Mouse (Mus musculus) erythroblast, embryonic 14.5 days (primary cell): ENCODE results near the gene Shc2. TPM values are rescaled to one million over a fixed set of nuclear protein-coding genes. Genes with fewer than 3 reads are reported as not detected.

Source experiments
- H3K27me3 ChIP-seq: 2 replicates; pipeline ENCODE4 v1.6.1; 2012; ENCODE audit warnings: inconsistent platforms; ENCODE audit not compliant: control insufficient read depth
- H3K36me3 ChIP-seq: 2 replicates; pipeline ENCODE4 v1.6.1; 2012; ENCODE audit warnings: mild to moderate bottlenecking, inconsistent platforms; ENCODE audit not compliant: control insufficient read depth
- H3K4me1 ChIP-seq: 2 replicates; pipeline ENCODE4 v1.6.1; 2012; ENCODE audit warnings: inconsistent platforms; ENCODE audit not compliant: control insufficient read depth
- H3K4me3 ChIP-seq: replicated peaks from 2 replicates; pipeline ENCODE3; 2012; ENCODE audit warnings: moderate library complexity, mild to moderate bottlenecking, inconsistent platforms
- H3K9me3 ChIP-seq: 2 replicates; pipeline ENCODE4 v1.6.1; 2012; ENCODE audit warnings: low read length, inconsistent platforms, mixed read lengths; ENCODE audit not compliant: control insufficient read depth
- GATA1 ChIP-seq: IDR thresholded peaks from 2 replicates; pipeline ENCODE4 v1.6.1; 2012; ENCODE audit warnings: low read length, inconsistent platforms, mixed read lengths
- TAL1 ChIP-seq: IDR thresholded peaks from 3 replicates; pipeline ENCODE4 v1.6.1; 2012; ENCODE audit warnings: low read length, inconsistent platforms, mixed read lengths
- polyA plus RNA-seq: library from polyadenylated mRNA; stranded (reverse); fragments of >175 nt; gene quantifications from 2 replicates; pipeline ENCODE4 v1.2.3, GENCODE M21; 2012

Gene Shc2
- not detected in 2 replicates for polyA plus RNA-seq

DNA sequence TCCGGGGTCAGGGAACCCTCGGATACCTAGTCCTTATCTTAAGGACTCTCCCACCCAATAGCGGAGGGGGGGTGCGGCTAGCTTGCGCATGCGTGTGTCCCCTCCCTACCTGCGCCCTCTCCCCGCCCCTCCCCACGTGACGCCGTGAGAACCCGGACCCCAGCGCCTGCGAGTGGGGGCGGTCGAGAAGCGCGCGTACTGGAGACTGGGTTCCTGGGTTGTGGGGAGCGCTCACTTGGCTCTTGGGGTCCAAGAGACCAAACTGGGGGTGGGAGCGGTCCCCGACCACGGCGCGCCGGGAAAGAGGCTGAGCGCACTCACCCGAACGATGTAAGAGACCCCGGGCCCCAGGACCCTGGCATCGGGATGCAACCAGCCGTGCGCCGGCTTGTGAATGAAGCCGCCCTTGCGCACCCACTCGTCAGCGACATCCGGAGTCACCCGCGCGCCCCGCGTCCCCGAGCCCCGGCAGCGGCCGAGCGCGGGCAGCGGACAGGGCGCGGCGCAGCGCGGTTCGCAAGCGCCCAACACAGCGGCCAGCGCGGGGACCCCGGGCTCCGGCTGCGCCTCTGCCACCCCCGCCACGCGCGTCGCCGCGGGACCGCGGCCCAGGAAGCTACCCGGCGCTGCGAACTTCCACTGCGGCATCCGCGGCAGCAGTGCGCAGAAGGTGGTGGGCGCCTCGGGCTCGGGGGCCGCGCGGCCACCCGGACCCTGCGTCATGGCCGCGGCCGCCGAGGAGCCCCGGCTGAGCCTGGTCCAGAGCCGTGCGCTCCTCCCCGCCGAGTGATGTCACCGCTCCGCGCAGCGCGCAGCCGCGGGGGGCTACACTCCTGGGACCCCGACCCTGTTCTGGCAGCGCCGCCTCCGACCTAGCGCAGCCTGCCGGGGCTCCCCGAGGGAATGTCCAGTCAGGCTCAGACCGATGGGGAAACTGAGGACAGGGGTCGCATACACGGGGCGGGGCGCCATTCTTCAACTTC lies at the start of gene Shc2:
Gene Shc2, minus strand, starts transcription at position 791 of the 983 bp plus-strand sequence.
- H3K4me1 ChIP-seq, result no peaks in the 10 kb centered on the region
- H3K9me3 ChIP-seq, result no peaks in the 10 kb centered on the region
- no peak for TF ChIP-seq GATA1
- TF ChIP-seq TAL1, result no peak
- no peak within 1 kb of the TSS for H3K4me3 ChIP-seq
- H3K36me3 ChIP-seq, result no peaks in the 10 kb centered on the region
- peaks cover 43% of the 10 kb centered on the region for H3K27me3 ChIP-seq

DNA sequence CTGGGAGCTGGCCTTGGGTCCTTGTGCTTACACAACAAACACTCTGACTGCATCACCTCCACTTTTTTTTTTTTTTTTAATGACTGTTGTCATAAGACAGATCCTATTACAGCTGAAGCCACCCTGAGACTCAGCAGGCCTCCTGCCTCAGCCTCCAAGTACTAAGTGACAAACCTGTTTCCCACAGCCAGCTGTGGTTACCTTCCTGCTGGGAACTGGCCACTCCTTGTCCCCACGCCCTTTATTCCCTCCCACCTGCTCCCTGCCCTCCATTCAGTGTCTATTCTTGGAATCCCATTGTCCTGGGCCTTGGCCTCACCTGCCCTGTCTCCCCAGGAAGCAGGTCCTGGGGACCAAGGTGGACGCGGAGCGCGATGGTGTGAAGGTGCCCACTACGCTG lies 49.8 kb upstream of the Shc2 start:
- TF ChIP-seq GATA1, result no peak
- no peak for TF ChIP-seq TAL1
- no peaks in the 10 kb centered on the region for H3K27me3 ChIP-seq
- H3K4me1 ChIP-seq, result peaks cover 34% of the 10 kb centered on the region
- no peak overlapping the region for H3K4me3 ChIP-seq
- H3K36me3 ChIP-seq, result peaks cover 71% of the 10 kb centered on the region
- peaks cover 7% of the 10 kb centered on the region for H3K9me3 ChIP-seq

DNA sequence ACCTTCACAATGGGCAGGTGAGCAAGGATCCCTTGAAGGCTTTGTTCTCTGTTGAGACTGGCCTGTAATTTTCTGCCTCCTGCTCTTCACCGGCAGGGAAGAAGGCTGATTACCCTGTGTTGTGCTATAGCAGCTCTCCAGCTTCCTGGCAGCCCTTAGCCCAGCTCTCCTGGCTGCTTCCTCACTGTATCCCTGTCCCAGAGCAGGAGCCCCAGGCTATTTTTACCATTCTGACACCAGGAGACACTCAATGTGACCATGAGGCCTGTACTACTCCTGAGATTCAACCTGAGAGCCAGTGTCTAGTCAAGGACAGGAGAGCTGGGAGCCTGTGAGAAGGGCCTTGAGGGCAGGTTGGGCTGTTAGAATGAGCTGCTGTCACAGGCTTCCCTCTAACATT lies 49.0 kb upstream of the Shc2 start:
- Histone ChIP-seq H3K4me1 (peaks cover 36% of the 10 kb centered on the region), H3K27me3 (no peaks in the 10 kb centered on the region), H3K36me3 (peaks cover 71% of the 10 kb centered on the region), H3K9me3 (no peaks in the 10 kb centered on the region), H3K4me3 (no peak overlapping the region)
- TF ChIP-seq TAL1, result no peak
- TF ChIP-seq GATA1, result no peak

DNA sequence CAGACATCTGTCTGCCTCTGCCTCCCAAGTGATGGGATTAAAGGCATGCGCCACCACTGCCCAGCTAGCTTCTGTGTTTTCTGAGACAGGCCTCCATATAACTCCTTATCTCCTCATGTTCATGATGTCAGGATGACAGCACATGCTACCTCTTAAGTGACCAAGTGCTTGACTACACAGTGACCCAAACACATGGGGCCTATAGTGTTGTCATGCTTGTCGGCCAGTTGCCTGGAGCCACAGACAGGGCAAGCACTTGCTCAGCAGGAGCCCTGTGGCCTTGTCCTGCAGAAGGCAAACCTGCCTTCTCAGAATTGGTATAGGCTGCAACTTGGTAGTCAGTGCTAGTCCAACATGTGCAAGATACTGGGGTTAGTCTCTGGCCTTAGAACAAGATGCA lies 48.5 kb upstream of the Shc2 start:
- Histone ChIP-seq H3K4me1 (peaks cover 40% of the 10 kb centered on the region), H3K9me3 (no peaks in the 10 kb centered on the region), H3K27me3 (no peaks in the 10 kb centered on the region), H3K36me3 (peaks cover 71% of the 10 kb centered on the region), H3K4me3 (no peak overlapping the region)
- TF ChIP-seq TAL1 (no peak), GATA1 (no peak)

DNA sequence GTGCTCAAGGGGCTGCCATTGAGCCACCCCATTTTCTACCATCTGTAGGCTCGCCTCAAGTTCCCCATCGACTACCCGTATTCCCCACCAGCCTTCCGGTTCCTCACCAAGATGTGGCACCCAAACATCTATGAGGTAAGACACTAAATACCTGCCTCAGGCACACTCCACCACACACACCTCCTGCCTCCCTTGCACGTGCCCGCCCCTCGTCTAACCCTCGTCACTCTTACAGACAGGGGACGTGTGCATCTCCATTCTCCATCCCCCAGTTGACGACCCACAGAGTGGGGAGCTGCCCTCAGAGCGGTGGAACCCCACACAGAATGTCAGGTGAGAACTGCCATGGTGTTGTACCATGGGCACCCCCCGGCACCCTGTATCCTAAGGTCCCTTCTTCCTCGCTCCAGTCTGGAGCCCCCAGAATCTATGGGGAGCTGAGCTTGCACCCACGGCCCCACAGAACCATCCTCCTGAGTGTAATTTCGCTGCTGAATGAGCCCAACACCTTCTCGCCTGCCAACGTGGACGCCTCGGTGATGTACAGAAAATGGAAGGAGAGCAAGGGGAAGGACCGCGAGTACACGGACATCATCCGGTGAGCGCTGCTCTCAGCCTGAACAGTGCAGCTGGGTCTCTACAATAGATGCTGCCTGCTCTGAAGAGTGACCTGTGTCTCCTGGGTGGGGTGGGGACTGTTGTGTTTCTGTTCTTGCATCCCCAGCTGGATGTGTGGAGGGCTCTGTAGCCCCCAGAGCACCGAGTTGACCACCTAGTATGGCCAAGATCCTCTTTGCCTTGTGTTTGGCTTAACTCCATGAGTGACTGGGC lies 47.3 kb upstream of the Shc2 start:
- Histone ChIP-seq H3K4me3 (peak overlapping the region; percentile 88), H3K27me3 (no peaks in the 10 kb centered on the region), H3K36me3 (peaks cover 69% of the 10 kb centered on the region), H3K9me3 (no peaks in the 10 kb centered on the region), H3K4me1 (peaks cover 53% of the 10 kb centered on the region)
- TF ChIP-seq TAL1, result no peak
- TF ChIP-seq GATA1, result no peak

DNA sequence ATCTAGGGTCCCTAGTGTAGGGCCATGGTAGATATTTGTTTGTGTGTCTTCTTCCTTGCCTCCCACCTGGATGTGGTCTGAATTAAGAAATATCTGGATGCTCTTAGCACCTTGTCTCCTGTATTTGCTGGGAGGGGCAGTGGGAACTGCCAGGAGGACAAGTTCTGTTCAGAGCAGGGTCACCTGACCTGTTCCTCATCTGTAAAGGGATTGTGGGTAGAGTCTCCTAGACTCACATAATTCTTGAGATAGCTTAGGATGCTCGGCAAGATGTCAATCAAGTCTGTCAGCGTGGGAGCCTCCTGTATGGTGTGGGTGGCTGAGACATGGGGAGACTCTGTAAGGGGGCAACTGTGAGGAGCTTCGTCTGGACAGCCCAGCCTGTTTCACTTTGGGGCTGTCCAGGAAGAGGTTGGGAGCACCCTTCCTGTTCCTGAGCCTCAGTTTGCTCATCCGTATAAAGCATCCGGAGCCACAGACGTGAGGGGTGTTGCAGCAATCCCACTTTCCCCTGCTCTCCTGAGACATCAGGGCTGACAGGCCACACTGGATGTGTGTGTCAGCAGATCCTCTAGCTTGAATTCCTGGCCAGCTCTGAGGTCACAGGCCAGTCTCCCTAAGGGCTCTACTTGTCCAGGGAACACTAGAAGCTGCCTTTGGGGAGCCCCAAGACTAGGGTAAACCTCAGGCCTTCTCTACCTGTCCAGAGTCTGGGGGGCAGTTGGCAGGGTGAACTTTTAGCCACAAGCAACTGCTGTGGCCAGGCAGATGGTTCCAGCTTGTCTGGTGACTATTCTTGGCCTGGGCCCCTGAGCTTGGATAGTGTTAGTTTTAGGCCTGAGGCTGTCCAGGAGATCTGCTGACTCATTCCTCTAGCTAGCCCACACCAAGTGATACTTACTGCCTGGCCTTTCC lies 46.3 kb upstream of the Shc2 start:
- H3K4me1 ChIP-seq, result peaks cover 57% of the 10 kb centered on the region
- H3K27me3 ChIP-seq, result no peaks in the 10 kb centered on the region; the same call in 1 of the 2 replicates
- no peaks in the 10 kb centered on the region for H3K9me3 ChIP-seq
- no peak for TF ChIP-seq TAL1
- H3K36me3 ChIP-seq, result peaks cover 59% of the 10 kb centered on the region
- peak overlapping the region; percentile 88 for H3K4me3 ChIP-seq

DNA sequence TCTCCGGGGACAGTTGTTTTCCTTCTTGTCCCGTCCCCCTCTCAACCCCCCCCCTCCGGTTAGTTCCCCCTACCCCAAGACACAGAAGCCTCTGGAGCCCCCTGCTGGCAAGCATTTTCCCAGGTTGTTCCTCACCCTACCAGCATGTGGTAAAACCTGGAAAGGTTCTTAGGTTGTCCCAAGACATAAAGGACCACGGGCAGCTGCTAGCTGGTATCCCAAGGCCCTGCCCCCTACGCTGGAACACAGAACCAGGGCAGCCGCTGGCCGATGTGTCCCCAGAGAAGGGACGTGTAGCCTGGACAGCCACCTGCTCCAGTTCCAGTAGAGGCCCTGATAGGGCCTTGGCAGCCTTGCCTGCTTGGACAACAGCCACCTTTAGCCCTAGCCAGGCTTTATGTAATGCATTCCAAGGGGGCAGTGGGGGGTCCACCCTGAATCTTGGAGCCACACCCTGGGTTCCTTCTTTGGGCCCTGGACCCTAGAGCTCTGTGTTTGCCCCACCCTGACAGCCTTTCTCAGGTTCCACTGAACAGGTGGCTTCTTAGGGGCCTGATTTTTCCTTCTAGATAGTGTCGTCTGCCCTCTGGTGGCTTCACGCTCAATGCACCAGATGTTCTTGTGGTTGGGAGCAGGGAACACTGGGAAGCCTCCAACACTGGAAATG lies 45.3 kb upstream of the Shc2 start:
- peaks cover 5% of the 10 kb centered on the region for H3K27me3 ChIP-seq
- no peaks in the 10 kb centered on the region for H3K9me3 ChIP-seq
- peaks cover 57% of the 10 kb centered on the region for H3K4me1 ChIP-seq
- TF ChIP-seq TAL1 (no peak), GATA1 (no peak)
- H3K4me3 ChIP-seq, result peak overlapping the region; percentile 88
- peaks cover 50% of the 10 kb centered on the region for H3K36me3 ChIP-seq

DNA sequence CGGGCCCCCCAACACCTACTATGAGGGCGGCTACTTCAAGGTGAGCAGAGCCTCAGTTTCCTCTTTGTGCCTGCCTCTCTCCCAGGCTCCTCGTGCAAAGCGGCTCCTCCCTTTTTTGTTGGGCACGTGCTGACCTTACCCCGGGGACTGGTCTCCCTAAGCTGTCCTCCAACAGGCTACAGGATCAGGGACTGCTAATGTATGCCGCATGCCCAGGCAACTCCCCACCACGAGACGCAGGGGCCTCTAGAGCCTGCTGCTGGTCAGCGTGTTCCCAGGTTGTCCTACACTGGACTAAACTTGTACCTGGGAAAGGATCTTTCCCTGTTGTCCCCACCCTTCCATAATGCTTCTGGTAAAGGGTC lies 44.8 kb upstream of the Shc2 start:
- TF ChIP-seq GATA1 (no peak), TAL1 (no peak)
- Histone ChIP-seq H3K36me3 (peaks cover 45% of the 10 kb centered on the region), H3K4me3 (peak overlapping the region; percentile 88), H3K4me1 (peaks cover 57% of the 10 kb centered on the region), H3K9me3 (no peaks in the 10 kb centered on the region), H3K27me3 (peaks cover 5% of the 10 kb centered on the region)
